Mouse (Mus musculus) bone marrow, adult 2 months (tissue): ENCODE data around the gene Vegfa.

ENCODE experiments used
- CTCF ChIP-seq: fragments of 200-500 bp; IDR thresholded peaks from 2 replicates; pipeline ENCODE4 v1.5.1; 2011; ENCODE audit warnings: low read length, control low read depth; ENCODE audit not compliant: control insufficient read depth, insufficient read depth
- POLR2A ChIP-seq: fragments of 200-500 bp; IDR thresholded peaks from 2 replicates; pipeline ENCODE4 v1.6.1; 2011; ENCODE audit warnings: low read depth, mild to moderate bottlenecking, control low read depth, low read length, borderline replicate concordance; ENCODE audit not compliant: control insufficient read depth

DNA sequence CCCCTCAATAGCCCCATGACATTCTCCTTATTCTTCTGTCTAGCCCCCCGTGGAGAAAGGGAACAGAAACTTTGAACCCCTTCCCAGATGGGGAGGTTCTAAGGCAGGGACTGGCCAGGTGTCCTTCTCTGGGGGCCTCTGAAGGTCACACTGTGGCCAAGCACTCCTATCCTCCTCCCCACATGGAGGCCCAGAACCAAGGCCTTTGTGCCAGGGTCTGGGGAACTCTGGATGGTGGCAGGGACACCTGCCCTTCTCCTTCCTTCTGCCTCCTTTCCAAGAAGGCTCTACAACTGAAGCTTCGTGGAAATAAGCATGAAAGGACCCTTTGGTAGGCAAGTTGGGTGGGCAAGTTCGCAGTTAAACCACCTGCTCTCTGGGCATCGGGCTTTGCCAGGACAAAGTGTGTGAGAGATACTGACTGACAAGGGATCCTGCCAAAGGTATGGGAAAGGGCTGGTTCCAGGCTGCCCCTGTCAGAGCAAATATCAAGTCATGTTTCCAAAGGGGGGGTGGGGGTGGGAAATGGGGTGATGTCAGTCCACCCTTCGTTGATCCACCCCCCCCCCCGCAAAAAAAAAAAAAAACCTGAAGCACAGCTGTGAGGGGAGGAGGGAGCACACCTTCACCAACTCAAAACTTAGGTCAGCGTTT lies 2.5 kb downstream of the Vegfa start:
- no peak for TF ChIP-seq CTCF
- no peak for TF ChIP-seq POLR2A
